Mouse (Mus musculus) right cerebral cortex, postnatal 4 days (tissue): Measurements from ENCODE around the gene Kirrel.

Experiments
- DNase-seq: peaks from one replicate; pipeline ENCODE4 v3.0.0-alpha.2; 2022

Kirrel gene

DNA sequence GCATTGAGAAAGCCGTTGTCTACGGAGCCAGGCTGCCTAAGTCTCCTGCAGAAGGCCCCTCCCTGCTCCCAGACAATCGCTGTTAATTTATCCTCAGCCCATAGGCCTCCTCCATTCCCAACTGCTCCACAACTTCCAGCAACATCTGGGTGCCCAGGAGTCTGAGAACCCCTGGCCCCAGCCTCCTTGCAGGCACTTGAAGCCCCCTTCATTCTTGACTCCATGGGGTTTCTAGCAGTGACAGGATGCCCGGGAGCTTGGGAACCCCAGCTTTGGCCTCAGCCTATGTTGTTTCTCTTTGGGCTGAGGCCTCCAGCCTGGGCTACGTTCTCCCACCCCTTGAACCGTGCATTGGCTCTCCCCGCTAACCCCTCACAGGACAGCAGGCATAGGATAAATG is 98.4 kb downstream of the Kirrel start:
- DNase-seq, result no peak

DNA sequence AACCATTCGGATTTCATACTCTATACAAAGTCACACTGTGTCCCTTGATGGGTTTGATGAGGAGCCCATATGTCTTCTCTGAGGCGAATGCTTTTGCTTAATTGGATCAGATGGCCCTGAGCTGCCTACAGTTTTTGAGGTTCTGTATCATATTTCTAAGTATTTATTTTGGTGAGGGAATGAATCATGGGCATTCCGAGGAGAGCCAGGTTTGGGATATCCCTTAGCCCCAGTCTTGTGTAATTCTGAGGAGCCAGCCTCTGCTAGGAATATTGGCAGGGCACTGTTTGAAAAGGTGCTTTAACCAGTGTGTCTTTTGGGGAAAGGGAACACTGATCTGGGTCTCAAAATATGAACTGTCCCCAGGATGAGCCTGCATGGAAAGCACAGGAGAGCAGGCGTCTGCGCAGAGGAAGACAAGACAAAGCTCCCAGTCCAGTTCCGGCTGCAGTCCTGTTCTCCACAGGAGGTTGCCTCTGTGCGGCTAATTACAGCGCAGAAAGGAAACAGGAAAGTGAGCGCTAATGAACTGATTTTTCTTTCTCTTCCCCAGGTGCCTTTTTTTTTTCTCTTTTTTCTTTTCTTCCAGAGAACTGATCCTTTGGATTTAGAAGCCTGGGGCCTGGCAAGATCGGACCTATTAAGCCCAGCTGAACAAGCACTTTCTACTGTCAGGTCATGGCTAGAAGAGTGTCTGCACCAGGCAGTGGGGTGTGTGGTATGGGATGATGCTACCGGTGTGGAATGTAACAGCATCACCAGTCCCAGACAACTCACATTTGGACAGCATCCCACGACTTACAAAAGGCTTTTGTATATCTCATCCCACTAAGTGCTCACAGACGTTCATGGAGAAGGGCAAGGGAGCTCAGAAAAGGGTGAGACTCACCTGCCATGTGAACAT is 101.7 kb downstream of the Kirrel start:
- DNase-seq, result no peak

- DNase-seq, result no peak
These were observed 102.4 kb downstream of the Kirrel start for GRCm38 (mm10) chr3:87072191-87072590.

DNA sequence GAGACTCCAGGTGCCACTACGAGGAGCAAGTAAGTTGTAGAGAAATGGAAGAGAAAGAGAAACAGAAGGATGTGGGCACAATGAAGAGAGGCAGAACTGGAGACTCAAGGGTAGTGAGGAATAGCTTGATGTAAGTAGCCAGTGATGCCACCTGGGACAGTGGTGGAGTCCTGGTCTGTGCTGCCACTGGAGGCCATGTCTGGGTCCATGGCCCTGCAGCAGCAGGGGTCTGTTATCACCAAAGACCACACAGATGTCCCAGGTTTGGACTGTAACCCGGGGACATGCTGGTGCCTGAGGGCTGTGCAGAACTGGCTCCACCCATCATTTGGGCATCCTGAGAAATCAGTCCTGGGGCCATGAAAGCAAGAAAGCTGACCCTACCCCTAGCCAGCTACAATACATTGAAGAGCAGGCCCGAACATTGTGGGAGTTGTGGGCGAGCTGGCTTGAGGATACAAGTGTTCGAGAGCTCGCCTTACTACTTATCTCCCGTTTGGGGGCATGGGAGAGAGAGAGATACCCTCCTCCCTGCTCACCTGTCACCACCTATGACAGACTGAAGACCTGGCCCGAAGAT is 107.1 kb downstream of the Kirrel start:
- no peak for DNase-seq

- DNase-seq, result no peak
These were observed 120.6 kb downstream of the Kirrel start for GRCm38 (mm10) chr3:87053939-87054338.

DNA sequence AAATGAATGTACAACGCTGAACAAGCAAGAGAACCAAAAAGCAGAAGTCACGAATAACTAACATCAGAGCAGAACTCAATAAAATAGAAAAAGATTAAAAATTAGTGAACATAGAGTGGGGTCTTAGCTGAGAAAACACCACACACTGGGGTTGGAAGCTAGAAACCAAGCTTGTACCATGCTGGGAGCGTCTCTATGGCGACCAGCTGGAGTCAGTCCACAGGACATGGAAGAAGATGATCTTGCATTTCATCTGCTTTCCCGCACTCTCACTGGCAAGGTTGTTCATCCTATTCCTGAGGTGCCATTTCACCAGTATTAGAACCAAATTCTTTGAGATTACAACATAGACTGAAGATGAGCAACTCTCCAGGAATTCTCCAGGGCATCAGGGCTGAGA is 126.7 kb downstream of the Kirrel start:
- no peak for DNase-seq

GRCm38 (mm10) chr3:87041733-87042132 is 132.8 kb downstream of the Kirrel start:
- no peak for DNase-seq

GRCm38 (mm10) chr3:87038500-87038899 is 136.0 kb downstream of the Kirrel start:
- no peak for DNase-seq

DNA sequence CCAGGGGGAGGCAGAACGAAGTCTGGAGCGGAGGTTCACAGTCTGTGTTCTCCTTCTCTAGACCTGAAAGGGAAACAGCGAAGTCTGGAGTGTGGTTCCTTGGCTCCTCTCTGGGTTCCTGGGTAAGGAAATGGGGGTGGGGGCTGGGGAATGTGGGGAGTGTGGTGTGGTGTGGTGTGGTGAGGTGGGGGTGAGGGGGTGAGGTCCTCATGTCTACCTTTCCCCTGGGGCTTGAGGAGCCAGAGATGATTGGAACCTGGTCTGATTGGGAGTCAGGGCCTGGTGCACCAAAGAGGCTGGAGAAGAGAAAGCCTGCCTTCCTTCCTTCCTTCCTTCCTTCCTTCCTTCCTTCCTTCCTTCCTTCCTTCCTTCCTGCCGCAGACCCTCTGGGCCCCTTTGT is 140.5 kb downstream of the Kirrel start:
- DNase-seq, result no peak

DNA sequence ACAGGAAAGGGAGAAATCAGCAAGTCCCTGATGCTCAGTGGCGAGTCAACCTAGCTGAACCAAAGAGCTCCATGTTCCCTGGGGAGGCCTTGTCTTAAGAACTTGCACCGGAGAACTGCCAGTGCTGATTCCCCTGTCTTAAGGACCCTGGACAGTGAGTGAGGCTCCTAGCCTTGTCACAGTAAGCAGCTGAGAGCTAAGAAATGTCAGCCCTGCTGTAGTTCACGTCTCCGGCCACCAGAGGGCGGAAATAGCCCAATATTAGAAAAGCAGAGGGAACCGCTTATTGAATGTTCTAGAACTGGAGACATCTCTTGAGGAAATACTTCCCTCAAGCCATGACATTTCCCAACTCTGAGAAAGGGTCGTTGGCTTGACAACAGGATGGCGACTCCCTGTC is 141.2 kb downstream of the Kirrel start:
- peak; percentile 82 for DNase-seq

DNA sequence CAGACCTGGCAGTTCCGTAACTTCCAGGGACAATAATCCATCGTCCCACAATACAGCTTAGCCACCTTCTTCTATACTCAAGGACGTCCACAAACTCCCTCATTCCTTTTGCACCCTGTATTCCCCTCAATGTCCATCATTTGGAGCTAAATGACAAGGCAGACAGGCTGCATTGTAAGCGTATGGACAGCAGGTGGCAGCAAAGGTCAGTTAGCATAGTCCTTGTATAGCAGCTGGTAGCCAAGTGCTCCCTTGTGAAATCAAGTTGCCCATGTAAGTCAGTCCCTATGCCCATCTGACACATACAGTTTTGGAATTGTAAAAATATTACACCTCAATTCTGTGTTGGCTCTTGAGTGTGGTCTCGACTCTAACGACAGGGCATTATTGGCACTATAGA is 143.7 kb downstream of the Kirrel start:
- peak; percentile 75 for DNase-seq
